Mouse (Mus musculus): ENCODE data around the gene Dlgap4. TPM values are rescaled to one million over a fixed set of nuclear protein-coding genes. Genes with fewer than 3 reads are reported as not detected.

Gene Dlgap4
- total and polyA plus RNA-seq, 3 experiments, result 12.4 to 38.5 (median 12.7) TPM

DNA sequence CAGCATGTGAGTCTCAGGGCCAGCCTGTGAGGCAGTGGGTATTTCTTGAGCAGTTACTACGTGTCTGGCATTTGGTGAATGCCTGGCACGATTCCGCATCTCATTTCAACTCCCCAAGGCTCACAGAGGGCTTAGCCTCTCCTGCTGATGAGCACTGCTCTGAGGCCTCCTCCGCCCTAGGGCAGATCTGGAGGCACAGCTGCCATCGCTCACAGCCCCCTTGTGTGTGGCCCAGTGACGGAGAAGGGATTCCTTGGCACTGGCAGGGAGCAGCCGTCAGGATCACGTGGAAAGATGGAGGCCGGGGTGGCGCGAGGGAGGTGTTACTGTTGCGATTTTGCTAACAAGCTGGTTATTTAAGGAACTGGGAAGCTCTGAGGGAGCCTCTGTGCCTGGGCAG is 52.7 kb downstream of the Dlgap4 start:
- dilution Hi-C loops (cut with MboI; ENCODE audit: extremely low pct_ligation_motif_present, extremely low pct_unique_long_range_greater_than_20kb, low sequenced_read_pairs), result no loop called here
- Histone ChIP-seq H3K36me3 (replicated peaks in 1 of 2; ENCODE audit: control insufficient read depth in 1 of 2, insufficient read depth in 1 of 2, low read length in 1 of 2) (no peaks in the 10 kb centered on the region), H3K4me2 (ENCODE audit: insufficient read depth, low read depth, poor library complexity, severe bottlenecking) (no peak overlapping the region), H3K4me1 (ENCODE audit: control insufficient read depth in 1 of 2, insufficient read depth in 2 of 2) (peaks cover 8 to 12% of the 10 kb centered on the region in 2 experiments), H3K27ac (ENCODE audit: insufficient read depth, low read depth) (no peak overlapping the region), H3K27me3 (replicated peaks) (peaks cover 93% of the 10 kb centered on the region), H3K9me3 (replicated peaks; ENCODE audit: low read length) (no peaks in the 10 kb centered on the region), H3K4me3 (replicated peaks in 1 of 3; ENCODE audit: low read depth in 2 of 3, low read length in 2 of 3, poor library complexity in 1 of 3) (no peak overlapping the region), H3K9ac (ENCODE audit: insufficient read depth, low read depth) (no peak overlapping the region), H3K79me2 (replicated peaks; ENCODE audit: control insufficient read depth, extremely low read depth, insufficient read depth, poor library complexity, severe bottlenecking) (no peaks in the 10 kb centered on the region)
- no peak for DNase-seq (ENCODE audit: extremely low read depth)
- TF ChIP-seq MAX (IDR thresholded peaks at IDR 0.05; ENCODE audit: low read length) (no peak), MAFK (IDR thresholded peaks at IDR 0.05; ENCODE audit: insufficient replicate concordance, low read length) (no peak), POLR2A (IDR thresholded peaks at IDR 0.05; ENCODE audit: low read depth, low read length) (no peak), CTCF (conservative IDR thresholded peaks at IDR 0.05 in 1 of 2, IDR thresholded peaks at IDR 0.05 in 1 of 2; ENCODE audit: low read depth in 2 of 2, low read length in 2 of 2) (no peak), SIN3A (IDR thresholded peaks at IDR 0.05; ENCODE audit: low read length) (no peak), ETS1 (conservative IDR thresholded peaks at IDR 0.05; ENCODE audit: low read depth, low read length) (no peak), KAT2A (IDR thresholded peaks at IDR 0.05; ENCODE audit: insufficient replicate concordance, low read length) (no peak), UBTF (IDR thresholded peaks at IDR 0.05; ENCODE audit: low read depth, low read length) (no peak), EP300 (IDR thresholded peaks at IDR 0.05; ENCODE audit: low read length) (no peak)
- in situ Hi-C loops (cut with MboI; ENCODE audit: low pct_ligation_motif_present, low pct_unique_long_range_greater_than_20kb, low sequenced_read_pairs), result no loop called here

DNA sequence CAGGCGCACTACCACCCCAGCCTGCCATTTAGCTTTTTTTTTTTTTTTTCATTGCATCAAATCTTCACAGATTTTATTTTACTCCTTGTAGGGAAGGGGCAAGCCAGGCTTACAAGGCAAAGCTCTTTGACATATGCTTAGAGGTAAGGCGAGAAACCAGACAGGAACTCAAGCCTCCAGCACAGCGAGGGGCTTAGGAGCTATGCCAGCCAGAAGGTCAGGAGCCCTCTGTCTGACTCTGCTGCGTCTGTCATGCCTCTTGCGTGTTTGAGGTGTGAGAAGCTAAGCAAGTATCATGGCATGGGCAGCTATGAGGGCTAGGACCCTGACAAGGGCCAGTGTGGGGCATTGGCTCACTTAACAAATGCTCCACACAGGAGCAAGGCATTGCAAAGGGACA is 53.8 kb downstream of the Dlgap4 start:
- Histone ChIP-seq H3K4me3 (replicated peaks in 1 of 3; ENCODE audit: low read depth in 2 of 3, low read length in 2 of 3, poor library complexity in 1 of 3) (no peak overlapping the region), H3K36me3 (replicated peaks in 1 of 2; ENCODE audit: control insufficient read depth in 1 of 2, insufficient read depth in 1 of 2, low read length in 1 of 2) (no peaks in the 10 kb centered on the region), H3K9me3 (replicated peaks; ENCODE audit: low read length) (no peaks in the 10 kb centered on the region), H3K27ac (ENCODE audit: insufficient read depth, low read depth) (no peak overlapping the region), H3K79me2 (replicated peaks; ENCODE audit: control insufficient read depth, extremely low read depth, insufficient read depth, poor library complexity, severe bottlenecking) (no peaks in the 10 kb centered on the region), H3K4me1 (ENCODE audit: control insufficient read depth in 1 of 2, insufficient read depth in 2 of 2) (peaks cover 8 to 12% of the 10 kb centered on the region in 2 experiments), H3K27me3 (replicated peaks) (peaks cover 97% of the 10 kb centered on the region), H3K9ac (ENCODE audit: insufficient read depth, low read depth) (no peak overlapping the region), H3K4me2 (ENCODE audit: insufficient read depth, low read depth, poor library complexity, severe bottlenecking) (no peak overlapping the region)
- TF ChIP-seq E2F4 (IDR thresholded peaks at IDR 0.05; ENCODE audit: insufficient replicate concordance, low read depth, low read length) (no peak), USF1 (IDR thresholded peaks at IDR 0.05; ENCODE audit: low read depth, low read length) (no peak), RCOR1 (conservative IDR thresholded peaks at IDR 0.05; ENCODE audit: low read depth, low read length) (no peak), MAX (IDR thresholded peaks at IDR 0.05; ENCODE audit: low read length) (no peak)
- dilution Hi-C loops (cut with MboI; ENCODE audit: extremely low pct_ligation_motif_present, extremely low pct_unique_long_range_greater_than_20kb, low sequenced_read_pairs) (no loop called here), in situ Hi-C loops (cut with MboI; ENCODE audit: low pct_ligation_motif_present, low pct_unique_long_range_greater_than_20kb, low sequenced_read_pairs) (no loop called here)
- DNase-seq (ENCODE audit: extremely low read depth), result no peak

DNA sequence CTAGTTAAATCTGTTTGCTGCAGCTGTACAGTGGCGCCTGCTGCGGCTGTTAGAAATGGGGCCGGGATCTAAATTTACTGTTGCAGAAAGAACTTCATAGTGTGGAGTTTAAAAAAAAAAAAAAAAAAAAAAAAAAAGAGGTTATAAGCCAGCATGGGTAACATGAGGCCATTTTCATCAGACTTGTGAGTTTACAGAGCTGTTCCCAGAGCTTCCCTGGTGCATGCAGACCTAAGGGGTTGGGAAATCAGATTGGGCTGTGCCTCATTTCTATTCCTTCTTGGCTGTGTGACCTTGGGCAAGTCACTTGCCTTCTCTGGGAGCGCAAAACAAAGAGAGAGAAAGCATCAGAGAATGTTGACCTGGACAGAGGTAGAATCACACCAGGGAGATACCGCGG is 55.1 kb downstream of the Dlgap4 start:
- dilution Hi-C loops (cut with MboI; ENCODE audit: extremely low pct_ligation_motif_present, extremely low pct_unique_long_range_greater_than_20kb, low sequenced_read_pairs), result no loop called here
- in situ Hi-C loops (cut with MboI; ENCODE audit: low pct_ligation_motif_present, low pct_unique_long_range_greater_than_20kb, low sequenced_read_pairs), result no loop called here
- Histone ChIP-seq H3K4me1 (ENCODE audit: control insufficient read depth in 1 of 2, insufficient read depth in 2 of 2) (peaks cover 8 to 12% of the 10 kb centered on the region in 2 experiments), H3K27ac (ENCODE audit: insufficient read depth, low read depth) (no peak overlapping the region), H3K9ac (ENCODE audit: insufficient read depth, low read depth) (no peak overlapping the region), H3K36me3 (replicated peaks in 1 of 2; ENCODE audit: control insufficient read depth in 1 of 2, insufficient read depth in 1 of 2, low read length in 1 of 2) (no peaks in the 10 kb centered on the region), H3K79me2 (replicated peaks; ENCODE audit: control insufficient read depth, extremely low read depth, insufficient read depth, poor library complexity, severe bottlenecking) (no peaks in the 10 kb centered on the region), H3K27me3 (replicated peaks) (peaks cover 97% of the 10 kb centered on the region), H3K9me3 (replicated peaks; ENCODE audit: low read length) (no peaks in the 10 kb centered on the region), H3K4me3 (replicated peaks in 1 of 3; ENCODE audit: low read depth in 2 of 3, low read length in 2 of 3, poor library complexity in 1 of 3) (no peak overlapping the region), H3K4me2 (ENCODE audit: insufficient read depth, low read depth, poor library complexity, severe bottlenecking) (no peak overlapping the region)
- TF ChIP-seq USF2 (conservative IDR thresholded peaks at IDR 0.05; ENCODE audit: low read depth, low read length) (no peak), BHLHE40 (IDR thresholded peaks at IDR 0.05; ENCODE audit: low read depth, low read length) (no peak), MYC (IDR thresholded peaks at IDR 0.05; ENCODE audit: low read depth, low read length) (no peak), JUND (conservative IDR thresholded peaks at IDR 0.05; ENCODE audit: low read depth, low read length) (no peak)
- DNase-seq (ENCODE audit: extremely low read depth), result no peak
